Mouse (Mus musculus): ENCODE measurements around the gene Slc5a5.

- TF ChIP-seq CTCF (IDR thresholded peaks at IDR 0.05; ENCODE audit: low read depth, low read length) (no peak), POLR2A (IDR thresholded peaks at IDR 0.05; ENCODE audit: borderline replicate concordance, low read depth, low read length) (no peak)
Measured at GRCm38 (mm10) chr8:70884683-70885082, 7.9 kb downstream of the Slc5a5 start.
